Mouse (Mus musculus) neural tube, embryonic 14.5 days (tissue): Measurements from ENCODE around the gene Gm5128. TPM values are rescaled to one million over a fixed set of nuclear protein-coding genes. Genes with fewer than 3 reads are reported as not detected.
"Not testable (repeated sequence)": the region's sequence is repeated elsewhere in the genome, so short reads cannot be mapped to it uniquely, and the experiment has no call there.

Source experiments
- ATAC-seq: fragments of 200-750 bp; cut with Nextera tagmentation; 2 replicates; pipeline ENCODE4 v1.8.0; 2017; ENCODE audit warnings: low read depth, mild to moderate bottlenecking, moderate TSS enrichment, moderate library complexity
- H3K27ac ChIP-seq: fragments of 300-500 bp; sonication (generic); 2 replicates; pipeline ENCODE4 v1.5.1; 2014; ENCODE audit warnings: low read depth, mild to moderate bottlenecking, control low read depth, low read length, moderate library complexity, mixed read lengths
- H3K27me3 ChIP-seq: fragments of 300-500 bp; sonication (generic); 2 replicates; pipeline ENCODE4 v1.6.1; 2014; ENCODE audit warnings: low read length; ENCODE audit not compliant: control insufficient read depth, insufficient read depth
- H3K36me3 ChIP-seq: fragments of 300-500 bp; sonication (generic); 2 replicates; pipeline ENCODE4 v1.6.1; 2014; ENCODE audit warnings: low read length, mixed read lengths; ENCODE audit not compliant: control insufficient read depth, insufficient read depth
- H3K4me1 ChIP-seq: fragments of 300-500 bp; sonication (generic); 2 replicates; pipeline ENCODE4 v1.6.1; 2014; ENCODE audit warnings: low read length; ENCODE audit not compliant: control insufficient read depth, insufficient read depth
- H3K4me2 ChIP-seq: fragments of 300-500 bp; sonication (generic); 2 replicates; pipeline ENCODE4 v1.6.1; 2014; ENCODE audit warnings: mild to moderate bottlenecking, low read depth, low read length, control low read depth
- H3K4me3 ChIP-seq: fragments of 300-500 bp; sonication (generic); 2 replicates; pipeline ENCODE4 v1.5.1; 2014; ENCODE audit warnings: low read depth, low read length, control low read depth, mixed read lengths
- H3K9ac ChIP-seq: fragments of 300-500 bp; sonication (generic); replicated peaks from 2 replicates; pipeline ENCODE4 v1.6.1; 2014; ENCODE audit warnings: low read depth, mild to moderate bottlenecking, control low read depth, low read length, mixed read lengths
- H3K9me3 ChIP-seq: fragments of 300-500 bp; sonication (generic); 2 replicates; pipeline ENCODE4 v1.6.1; 2016; ENCODE audit warnings: low read length; ENCODE audit not compliant: control insufficient read depth
- WGBS: fragments of 180-500 bp; shearing (Covaris S2); extraction: QIAGEN DNeasy Blood & Tissue Kit; methylation state at CpG from one replicate; pipeline ENCODE4 v1.1.7; 2014; 5-methylcytosine and 5-hydroxymethylcytosine counted together
- polyA plus RNA-seq: library from polyadenylated mRNA; unstranded; fragments of >200 nt; fragmentation: Nextera tagmentation; extraction: Ambion mirVana; gene quantifications from 2 replicates; pipeline ENCODE4 v1.2.1, GENCODE M21; 2014

The Gm5128 gene
- 0.06 TPM in 1 of 2 replicates, not detected in the other for polyA plus RNA-seq

- H3K4me1 ChIP-seq, H3K36me3 ChIP-seq, ATAC-seq, H3K9me3 ChIP-seq, H3K27ac ChIP-seq, H3K4me3 ChIP-seq, H3K9ac ChIP-seq, H3K4me2 ChIP-seq, H3K27me3 ChIP-seq: not testable (repeated sequence)
- no CpG with 5 or more reads among the region's 15 CpGs for WGBS
Measured at GRCm38 (mm10) chrX:135372984-135373383, at the start of gene Gm5128. Gene Gm5128, plus strand, starts transcription at chrX:135373284.

DNA sequence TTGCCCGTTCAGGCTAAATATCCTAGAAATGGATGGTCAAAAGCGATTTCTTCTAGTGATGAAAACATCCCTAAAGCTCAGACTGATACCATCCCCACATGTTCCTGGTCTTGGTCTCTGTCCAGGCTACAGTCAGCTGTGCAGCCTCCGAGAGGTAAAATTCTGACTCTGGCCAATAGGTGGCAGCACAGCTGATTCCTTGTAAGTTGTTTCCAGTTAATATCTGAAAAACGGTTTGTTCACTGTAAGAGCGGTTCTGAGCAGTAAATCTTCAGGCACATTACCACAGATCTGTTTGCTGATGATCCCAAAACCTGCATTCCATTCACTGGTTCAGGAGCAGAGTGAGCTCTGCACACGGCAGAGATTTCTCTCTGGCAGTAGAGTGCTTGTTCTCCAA lies 12.4 kb upstream of the Gm5128 start:
- H3K9ac ChIP-seq, H3K4me2 ChIP-seq, H3K4me3 ChIP-seq, H3K27ac ChIP-seq, H3K36me3 ChIP-seq, H3K4me1 ChIP-seq, ATAC-seq, H3K27me3 ChIP-seq, H3K9me3 ChIP-seq: not testable (repeated sequence)
- 28% methylated on average over 2 of the region's 6 CpGs for WGBS

GRCm38 (mm10) chrX:135361943-135362342 lies 11.1 kb upstream of the Gm5128 start:
- H3K9me3 ChIP-seq, H3K4me1 ChIP-seq, H3K4me2 ChIP-seq, H3K9ac ChIP-seq, H3K36me3 ChIP-seq, H3K27me3 ChIP-seq, H3K4me3 ChIP-seq, ATAC-seq, H3K27ac ChIP-seq: not testable (repeated sequence)
- WGBS: no CpG with 5 or more reads among the region's 4 CpGs

DNA sequence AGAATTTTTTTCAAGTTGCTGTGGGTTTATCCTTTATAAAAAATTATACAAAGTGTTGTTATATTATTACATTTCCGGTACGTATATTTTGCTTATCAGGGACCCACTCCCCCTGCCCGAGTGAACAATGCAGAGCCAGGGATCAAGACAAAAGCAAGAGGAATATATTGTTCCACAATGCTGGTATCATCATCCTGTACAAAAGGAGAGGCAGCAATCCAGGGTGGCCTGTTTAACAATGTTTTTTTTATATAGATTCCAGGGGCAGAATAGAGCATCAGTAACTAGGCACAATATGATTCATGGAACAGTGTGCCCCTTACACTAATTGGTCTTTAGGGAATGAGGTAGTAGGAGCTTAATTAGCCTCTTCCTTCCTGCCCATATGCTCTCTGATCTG lies 30.5 kb downstream of the Gm5128 start:
- not testable (repeated sequence) for H3K27me3 ChIP-seq, H3K27ac ChIP-seq, H3K4me1 ChIP-seq, H3K4me2 ChIP-seq, H3K4me3 ChIP-seq, H3K9ac ChIP-seq, ATAC-seq, H3K9me3 ChIP-seq, H3K36me3 ChIP-seq
- no CpG with 5 or more reads among the region's 3 CpGs for WGBS

DNA sequence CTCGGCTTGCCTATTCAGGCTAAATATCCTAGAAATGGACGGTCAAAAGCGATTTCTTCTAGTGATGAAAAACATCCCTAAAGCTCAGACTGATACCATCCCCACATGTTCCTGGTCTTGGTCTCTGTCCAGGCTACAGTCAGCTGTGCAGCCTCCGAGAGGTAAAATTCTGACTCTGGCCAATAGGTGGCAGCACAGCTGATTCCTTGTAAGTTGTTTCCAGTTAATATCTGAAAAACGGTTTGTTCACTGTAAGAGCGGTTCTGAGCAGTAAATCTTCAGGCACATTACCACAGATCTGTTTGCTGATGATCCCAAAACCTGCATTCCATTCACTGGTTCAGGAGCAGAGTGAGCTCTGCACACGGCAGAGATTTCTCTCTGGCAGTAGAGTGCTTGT lies 48.1 kb downstream of the Gm5128 start:
- H3K27ac ChIP-seq, H3K4me1 ChIP-seq, ATAC-seq, H3K4me2 ChIP-seq, H3K9me3 ChIP-seq, H3K36me3 ChIP-seq, H3K4me3 ChIP-seq, H3K9ac ChIP-seq, H3K27me3 ChIP-seq: not testable (repeated sequence)
- WGBS: 47% methylated on average over 3 of the region's 7 CpGs

GRCm38 (mm10) chrX:135421824-135422223 lies 48.7 kb downstream of the Gm5128 start:
- H3K27me3 ChIP-seq, H3K4me2 ChIP-seq, H3K27ac ChIP-seq, H3K4me3 ChIP-seq, H3K36me3 ChIP-seq, H3K9ac ChIP-seq, ATAC-seq, H3K9me3 ChIP-seq, H3K4me1 ChIP-seq: not testable (repeated sequence)

GRCm38 (mm10) chrX:135422473-135422872 lies 49.4 kb downstream of the Gm5128 start:
- not testable (repeated sequence) for H3K27ac ChIP-seq, H3K4me3 ChIP-seq, H3K4me1 ChIP-seq, H3K9ac ChIP-seq, H3K4me2 ChIP-seq, H3K27me3 ChIP-seq, H3K36me3 ChIP-seq, ATAC-seq, H3K9me3 ChIP-seq
- WGBS: no CpG with 5 or more reads among the region's 4 CpGs

Other genes with a start within 250 kb of the Gm5128 start
- not detected in 2 replicates for gene Gm15023, start 195.7 kb upstream of the Gm5128 start, polyA plus RNA-seq
- gene Tceal6, start 162.6 kb upstream of the Gm5128 start, polyA plus RNA-seq: 11.2 and 22.3 TPM in 2 replicates
- not detected in 2 replicates for gene Pramel3, start 71.0 kb upstream of the Gm5128 start, polyA plus RNA-seq
- gene Gm7903, start 60.6 kb downstream of the Gm5128 start, polyA plus RNA-seq: not detected in 2 replicates
- not detected in 2 replicates for gene AV320801, start 121.3 kb downstream of the Gm5128 start, polyA plus RNA-seq
- gene Nxf7, start 225.5 kb downstream of the Gm5128 start, polyA plus RNA-seq: not detected in 2 replicates